Mouse (Mus musculus): ENCODE measurements around the gene Ddx47.

Gene Ddx47

GRCm38 (mm10) chr6:135006372-135006771, 5.0 kb upstream of the Ddx47 start:
- no peak for DNase-seq (ENCODE audit: low read depth, low spot score)

DNA sequence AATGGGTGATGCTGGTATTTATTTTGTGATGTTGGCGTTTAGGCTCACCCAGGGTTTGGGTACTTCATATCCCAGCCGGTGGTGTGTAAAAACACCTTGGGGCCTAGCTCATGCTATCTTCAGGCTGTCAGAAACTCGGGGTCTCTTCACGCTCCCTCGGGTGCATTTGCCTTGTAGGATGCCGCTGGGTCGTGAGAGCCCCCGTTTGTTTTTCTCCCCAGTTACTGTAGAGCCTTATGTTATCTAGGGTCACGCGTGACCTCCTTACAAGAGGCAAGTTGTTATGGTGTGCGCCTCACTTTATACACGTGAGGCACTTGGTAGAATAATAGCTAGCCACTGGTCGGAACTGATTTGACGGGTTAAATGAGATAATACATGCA, 313 bp downstream of the Ddx47 start:
- no peak for DNase-seq (ENCODE audit: low read depth, low spot score)

DNA sequence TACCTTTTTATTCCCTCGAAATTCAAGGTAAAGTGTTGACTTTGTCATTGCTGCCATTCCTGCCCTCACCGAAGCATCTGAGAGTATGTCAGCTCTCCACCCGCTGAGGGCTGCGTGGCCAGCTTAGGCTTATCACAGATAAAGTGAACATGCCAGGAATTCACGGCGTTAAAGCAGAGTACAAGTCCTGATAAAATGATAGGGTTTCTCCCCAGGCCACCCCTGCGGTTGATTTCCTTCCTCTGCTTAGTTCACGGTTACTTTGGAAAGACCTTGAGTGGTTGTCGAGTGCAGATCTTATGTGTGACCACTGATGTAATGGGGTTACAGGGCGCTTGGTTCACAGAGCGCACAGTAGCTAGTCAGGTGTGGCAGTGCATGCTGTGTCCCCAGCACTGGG, 5.8 kb downstream of the Ddx47 start:
- DNase-seq (ENCODE audit: low read depth, low spot score) = no peak

GRCm38 (mm10) chr6:135019564-135019963, 8.2 kb downstream of the Ddx47 start:
- DNase-seq (ENCODE audit: low read depth, low spot score) = no peak

- DNase-seq (ENCODE audit: low read depth, low spot score) = no peak
Measured at GRCm38 (mm10) chr6:135021633-135022032, 10.2 kb downstream of the Ddx47 start.

DNA sequence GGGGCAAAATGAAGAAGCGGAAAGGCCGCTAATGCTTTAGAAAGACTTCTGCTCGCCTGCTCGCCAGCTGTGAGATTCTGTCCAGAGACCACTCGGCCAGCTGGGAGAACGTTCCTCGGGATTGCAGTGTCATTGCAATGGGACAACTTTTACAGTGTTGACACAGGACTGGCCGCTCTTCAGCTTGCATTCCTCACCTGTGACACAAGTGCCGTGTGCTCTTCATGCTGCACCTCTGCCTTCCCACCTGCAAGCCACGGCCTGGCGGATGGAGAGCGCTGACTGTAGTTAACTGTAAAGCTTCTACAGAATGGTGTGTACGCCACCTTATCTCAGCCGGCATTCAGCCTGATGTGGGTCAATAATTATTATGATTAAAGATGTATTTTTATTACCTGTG, 12.0 kb downstream of the Ddx47 start:
- no peak for DNase-seq (ENCODE audit: low read depth, low spot score)

DNA sequence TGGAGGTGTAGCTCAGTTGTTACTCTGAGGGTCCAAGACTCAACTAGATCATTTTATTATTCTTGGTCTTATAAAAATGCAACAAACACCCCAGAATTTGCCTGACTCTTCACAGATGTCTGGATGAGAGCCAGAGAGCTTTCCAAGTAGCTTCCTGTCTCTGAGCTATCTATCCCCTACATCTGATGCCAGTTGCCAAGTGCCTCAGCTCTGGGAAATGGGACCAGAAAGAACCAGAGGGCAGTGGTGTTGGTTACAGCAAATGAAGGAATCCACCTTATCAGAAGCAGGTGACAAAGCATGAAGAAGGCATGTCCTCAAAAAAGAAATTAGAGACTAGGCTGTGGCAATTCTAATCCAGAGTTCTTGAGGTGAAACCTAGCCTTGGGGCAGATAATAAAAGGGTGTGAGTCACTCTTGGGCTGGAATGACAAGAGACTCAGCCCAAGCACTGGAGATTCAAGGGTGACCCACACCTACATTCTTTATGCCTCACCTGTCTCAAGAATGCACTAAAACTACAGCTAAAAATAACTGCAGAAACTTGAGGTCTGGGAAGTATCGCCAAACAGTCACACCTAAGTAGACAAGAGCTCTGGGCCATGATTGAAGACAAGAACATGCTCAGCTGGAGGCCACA, 13.5 kb downstream of the Ddx47 start:
- no peak for DNase-seq (ENCODE audit: low read depth, low spot score)

- no peak for DNase-seq (ENCODE audit: low read depth, low spot score)
Measured at GRCm38 (mm10) chr6:135026232-135026631, 14.8 kb downstream of the Ddx47 start.

- DNase-seq (ENCODE audit: low read depth, low spot score) = no peak
Measured at GRCm38 (mm10) chr6:135026755-135027154, 15.3 kb downstream of the Ddx47 start.

DNA sequence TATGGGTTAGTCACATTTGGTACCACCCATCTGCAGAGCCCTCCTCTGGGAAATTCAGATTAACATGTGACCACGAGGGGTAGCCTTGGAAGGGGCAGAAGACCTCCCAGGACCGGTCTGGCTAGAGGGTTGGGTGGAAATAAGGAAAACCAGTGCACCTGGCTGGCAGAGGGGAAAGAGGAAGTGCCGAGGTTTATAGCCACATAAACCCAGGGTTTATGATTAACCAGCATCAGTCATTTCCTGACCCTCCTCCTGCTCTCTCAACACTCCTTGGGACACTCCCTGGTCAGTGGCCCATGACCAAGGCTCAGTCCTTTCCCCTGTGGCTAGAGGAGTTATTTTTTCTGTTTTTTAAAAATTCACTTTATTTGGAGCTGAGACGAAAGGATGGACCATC, 17.8 kb downstream of the Ddx47 start:
- DNase-seq (ENCODE audit: low read depth, low spot score) = no peak

- no peak for DNase-seq (ENCODE audit: low read depth, low spot score)
Measured at GRCm38 (mm10) chr6:135038674-135039073, 27.3 kb downstream of the Ddx47 start.

DNA sequence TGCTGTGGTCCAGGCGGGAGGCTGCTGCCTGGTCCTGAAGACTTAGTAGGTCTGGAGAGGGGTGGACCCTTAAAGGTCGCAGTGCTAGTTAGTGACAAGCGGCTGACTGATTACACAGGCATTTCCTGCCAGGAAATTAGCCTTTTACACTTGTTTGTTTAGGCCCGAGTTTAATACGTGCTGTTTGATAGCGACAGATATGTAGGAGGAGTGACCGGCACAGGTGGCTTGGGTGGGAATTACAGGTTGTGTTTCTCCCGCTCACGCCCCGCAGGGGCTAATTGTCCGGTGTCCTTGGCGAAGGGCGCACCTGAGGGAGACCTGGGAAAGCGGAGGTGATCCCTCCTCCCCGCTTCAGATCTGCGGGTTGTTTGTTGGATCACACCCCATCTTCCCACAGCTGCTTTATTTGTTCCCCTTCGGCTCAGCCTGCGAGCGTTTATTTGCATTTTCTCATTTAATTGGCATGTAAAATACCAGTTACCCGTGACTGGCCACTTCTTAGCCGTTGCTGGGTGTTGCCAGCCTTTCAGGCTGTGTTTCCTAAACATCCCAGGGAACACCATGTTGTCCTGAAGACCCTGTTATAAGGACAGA, 29.0 kb downstream of the Ddx47 start:
- no peak for DNase-seq (ENCODE audit: low read depth, low spot score)

- DNase-seq (ENCODE audit: low read depth, low spot score) = no peak
Measured at GRCm38 (mm10) chr6:135041930-135042329, 30.5 kb downstream of the Ddx47 start.

DNA sequence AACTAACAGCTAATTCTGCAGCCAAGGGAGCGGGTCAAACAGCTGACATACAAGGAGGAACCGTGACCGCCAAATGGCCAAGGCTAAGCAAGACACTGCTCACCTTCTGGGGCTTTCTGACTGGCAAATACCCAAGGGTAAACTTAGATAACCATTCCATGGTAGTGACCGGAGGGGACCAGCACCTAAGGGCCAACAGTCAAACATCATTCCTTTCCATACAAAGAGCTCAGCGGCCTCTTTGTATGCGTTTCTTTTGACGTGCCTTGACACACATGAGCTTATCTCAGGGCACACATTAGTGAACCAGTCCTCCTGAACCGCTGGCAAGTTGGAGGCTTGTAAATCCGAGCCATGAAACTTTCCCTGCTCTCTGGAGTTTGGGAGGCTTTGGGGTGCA, 35.9 kb downstream of the Ddx47 start:
- DNase-seq (ENCODE audit: low read depth, low spot score) = no peak

- no peak for DNase-seq (ENCODE audit: low read depth, low spot score)
Measured at GRCm38 (mm10) chr6:135048509-135048908, 37.1 kb downstream of the Ddx47 start.

- no peak for DNase-seq (ENCODE audit: low read depth, low spot score)
Measured at GRCm38 (mm10) chr6:135048956-135049355, 37.5 kb downstream of the Ddx47 start.

DNA sequence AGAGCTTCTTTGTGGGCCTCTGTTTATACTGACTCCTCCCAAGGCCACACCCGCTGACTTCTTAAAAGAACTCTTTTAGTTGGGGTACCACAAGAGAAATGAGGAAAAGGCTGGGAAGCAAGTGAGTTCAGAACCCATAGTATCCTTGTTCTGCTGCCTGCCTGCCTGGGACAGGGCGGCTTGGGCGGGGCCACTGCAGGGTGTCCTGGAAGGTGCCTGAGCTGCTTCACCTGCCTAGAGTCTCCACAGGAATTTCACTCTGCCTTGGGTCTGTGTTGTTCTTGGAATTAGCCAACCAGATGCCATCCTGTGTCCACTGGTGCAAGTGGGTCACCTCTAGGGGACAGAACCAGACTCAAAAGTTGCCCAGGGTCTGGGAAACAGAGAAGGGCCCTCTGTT, 42.4 kb downstream of the Ddx47 start:
- no peak for DNase-seq (ENCODE audit: low read depth, low spot score)

DNA sequence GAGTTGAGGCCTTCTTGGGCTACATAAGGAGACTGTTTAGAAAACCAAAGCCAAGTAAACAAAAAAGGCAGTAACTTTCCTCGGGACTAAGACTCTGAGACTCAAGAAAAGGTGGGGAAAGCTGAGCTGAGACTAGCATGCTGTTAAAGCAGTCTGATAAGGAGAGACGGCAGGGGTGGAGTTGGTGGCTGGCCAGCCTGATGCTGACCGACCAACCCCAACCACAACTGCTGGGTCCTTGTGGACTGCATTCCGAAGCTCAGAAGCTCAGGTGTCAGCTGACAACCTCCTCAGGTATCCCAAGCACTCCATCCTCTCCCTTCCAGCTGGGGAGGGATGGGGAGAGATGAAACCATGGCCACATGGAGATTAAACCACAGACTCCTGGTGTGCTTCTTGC, 44.5 kb downstream of the Ddx47 start:
- DNase-seq (ENCODE audit: low read depth, low spot score) = no peak

- DNase-seq (ENCODE audit: low read depth, low spot score) = no peak
Measured at GRCm38 (mm10) chr6:135060728-135061127, 49.3 kb downstream of the Ddx47 start.

GRCm38 (mm10) chr6:135064621-135065020, 53.2 kb downstream of the Ddx47 start:
- no peak for DNase-seq (ENCODE audit: low read depth, low spot score)

- DNase-seq (ENCODE audit: low read depth, low spot score) = peak; percentile 34
Measured at GRCm38 (mm10) chr6:135065236-135065957, 54.0 kb downstream of the Ddx47 start, which contains the start of gene Gprc5a. Gprc5a (plus strand) TSS chr6:135065651.

- DNase-seq (ENCODE audit: low read depth, low spot score) = no peak
Measured at GRCm38 (mm10) chr6:135066795-135067445, 55.5 kb downstream of the Ddx47 start.

DNA sequence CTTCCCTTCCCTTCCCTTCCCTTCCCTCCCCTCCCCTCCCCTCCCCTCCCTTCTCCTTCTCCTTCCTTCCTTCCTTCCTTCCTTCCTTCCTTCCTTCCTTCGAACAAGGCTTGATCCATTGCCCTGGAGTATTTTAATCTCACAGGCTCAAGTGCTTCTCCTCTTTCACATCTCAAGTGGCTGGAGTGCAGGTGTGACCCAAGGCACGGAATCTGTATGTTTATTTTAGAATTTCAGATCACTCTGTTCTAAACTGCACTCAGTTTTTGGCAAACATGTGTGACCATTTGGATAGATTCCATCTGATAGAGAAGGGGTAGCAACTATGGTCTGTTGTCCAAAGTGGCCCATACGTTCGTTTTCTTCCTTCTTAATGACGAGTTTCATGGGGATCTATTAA, 56.8 kb downstream of the Ddx47 start:
- no peak for DNase-seq (ENCODE audit: low read depth, low spot score)
